Mouse (Mus musculus) limb, embryonic 14.5 days (tissue): ENCODE data around the gene Grap. TPM values are rescaled to one million over a fixed set of nuclear protein-coding genes. Genes with fewer than 3 reads are reported as not detected.

Experiments used
- ATAC-seq: fragments of 200-750 bp; cut with Nextera tagmentation; 2 replicates; pipeline ENCODE4 v1.8.0; 2017; ENCODE audit warnings: low read depth, moderate number of reproducible peaks, moderate TSS enrichment; ENCODE audit not compliant: low FRiP score
- DNase-seq: peaks from one replicate; pipeline ENCODE4 v3.0.0-alpha.2; 2015; ENCODE audit warnings: low spot score
- H3K27ac ChIP-seq: fragments of 300-500 bp; sonication (generic); replicated peaks from 2 replicates; pipeline ENCODE4 v1.5.1; 2014; ENCODE audit warnings: low read depth, mild to moderate bottlenecking, low read length, moderate library complexity, mixed read lengths
- H3K27me3 ChIP-seq: fragments of 300-500 bp; sonication (generic); 2 replicates; pipeline ENCODE4 v1.6.1; 2014; ENCODE audit warnings: low read length, mixed read lengths; ENCODE audit not compliant: control insufficient read depth, insufficient read depth
- H3K36me3 ChIP-seq: fragments of 300-500 bp; sonication (generic); 2 replicates; pipeline ENCODE4 v1.6.1; 2014; ENCODE audit warnings: mild to moderate bottlenecking, low read length, moderate library complexity, mixed read lengths; ENCODE audit not compliant: control insufficient read depth, insufficient read depth
- H3K4me1 ChIP-seq: fragments of 300-500 bp; sonication (generic); 2 replicates; pipeline ENCODE4 v1.6.1; 2014; ENCODE audit warnings: antibody characterized with exemption, low read length, mixed read lengths; ENCODE audit not compliant: control insufficient read depth, insufficient read depth
- H3K4me2 ChIP-seq: fragments of 300-500 bp; sonication (generic); replicated peaks from 2 replicates; pipeline ENCODE4 v1.6.1; 2014; ENCODE audit warnings: low read depth, mild to moderate bottlenecking, low read length, moderate library complexity; ENCODE audit not compliant: severe bottlenecking
- H3K4me3 ChIP-seq: fragments of 300-500 bp; sonication (generic); replicated peaks from 2 replicates; pipeline ENCODE4 v1.5.1; 2014; ENCODE audit warnings: low read length
- H3K9ac ChIP-seq: fragments of 300-500 bp; sonication (generic); 2 replicates; pipeline ENCODE4 v1.6.1; 2014; ENCODE audit warnings: mild to moderate bottlenecking, low read depth, low read length, moderate library complexity; ENCODE audit not compliant: severe bottlenecking
- H3K9me3 ChIP-seq: fragments of 300-500 bp; sonication (generic); 2 replicates; pipeline ENCODE4 v1.6.1; 2016; ENCODE audit warnings: low read length; ENCODE audit not compliant: control insufficient read depth
- POLR2A ChIP-seq: fragments of 200-500 bp; IDR thresholded peaks from 2 replicates; pipeline ENCODE4 v1.8.0; 2012; ENCODE audit warnings: inconsistent platforms, mild to moderate bottlenecking, moderate library complexity, borderline replicate concordance; ENCODE audit not compliant: insufficient read depth, insufficient read length; ENCODE audit errors: extremely low read depth
- WGBS: fragments of 180-500 bp; shearing (Covaris S2); extraction: QIAGEN DNeasy Blood & Tissue Kit; methylation state at CpG from one replicate; pipeline ENCODE4 v1.1.7; 2014; 5-methylcytosine and 5-hydroxymethylcytosine counted together
- polyA plus RNA-seq, 2 experiments: library from polyadenylated mRNA; depleted of rRNA in 1 of 2; stranded (reverse) in 1 of 2; unstranded in 1 of 2; fragments of >200 nt; fragmentation: Nextera tagmentation in 1 of 2; extraction: Ambion mirVana in 1 of 2; gene quantifications; 2 replicates each; pipeline versions ENCODE4 v1.2.1 to v1.2.3; 2012 to 2014

Grap gene
- polyA plus RNA-seq, 2 experiments: 4.7 to 5.6 TPM

GRCm38 (mm10) chr11:61677709-61678108 lies 24.6 kb downstream of the Grap start:
- Histone ChIP-seq H3K9ac (no peak overlapping the region), H3K4me3 (no peak overlapping the region), H3K4me2 (no peak overlapping the region), H3K36me3 (no peaks in the 10 kb centered on the region), H3K4me1 (peaks cover 19% of the 10 kb centered on the region), H3K27ac (no peak overlapping the region), H3K9me3 (no peaks in the 10 kb centered on the region), H3K27me3 (no peaks in the 10 kb centered on the region)
- TF ChIP-seq POLR2A: no peak
- ATAC-seq: no peak
- no peak for DNase-seq
- 87% methylated on average over 4 of the region's 4 CpGs for WGBS

DNA sequence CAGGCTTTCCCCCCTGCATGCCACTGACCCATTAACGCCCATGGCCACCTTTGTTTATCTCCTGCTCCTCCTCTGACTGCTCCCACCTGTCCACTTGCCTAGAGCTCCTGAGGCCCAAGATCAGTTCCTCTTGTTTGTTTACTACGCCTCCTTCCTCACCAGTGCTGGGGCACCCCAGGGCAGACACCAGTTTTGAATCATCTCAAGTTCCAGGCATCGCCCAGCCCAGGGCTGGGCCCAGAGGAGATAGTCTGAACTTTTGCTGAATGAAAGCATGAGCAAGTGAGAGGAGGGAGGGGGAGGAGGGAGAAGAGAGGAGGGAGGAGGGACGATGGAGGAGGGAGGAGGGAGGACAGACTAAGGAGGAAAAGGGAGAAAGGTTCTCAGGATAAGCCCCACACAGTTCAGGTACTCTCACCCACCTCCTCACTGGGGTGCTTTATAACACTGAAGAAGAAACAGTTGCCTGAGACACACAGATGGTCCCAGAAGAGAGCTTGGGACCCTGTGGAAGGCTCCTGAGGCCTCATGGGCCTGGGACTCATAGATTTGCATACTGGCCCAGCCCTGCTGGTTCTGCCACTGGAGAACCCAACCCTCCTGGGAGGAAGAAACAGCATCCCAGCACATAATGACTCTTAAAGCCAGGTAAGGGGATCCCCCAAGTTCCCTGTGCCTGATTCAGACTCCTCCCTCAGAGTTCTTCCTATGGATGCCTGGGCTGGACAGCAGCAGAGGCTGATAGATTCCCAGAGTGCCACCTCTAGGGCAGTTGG lies 26.2 kb downstream of the Grap start:
- H3K4me1 ChIP-seq: peaks cover 23% of the 10 kb centered on the region
- H3K4me3 ChIP-seq: no peak overlapping the region
- H3K36me3 ChIP-seq: no peaks in the 10 kb centered on the region
- H3K9ac ChIP-seq: no peak overlapping the region
- DNase-seq (no peak), ATAC-seq (no peak)
- H3K27me3 ChIP-seq: peaks cover 14% of the 10 kb centered on the region; the same call in 1 of the 2 replicates
- no peak overlapping the region for H3K4me2 ChIP-seq
- no peak overlapping the region for H3K27ac ChIP-seq
- 59% methylated on average over 4 of the region's 4 CpGs for WGBS
- TF ChIP-seq POLR2A: no peak
- H3K9me3 ChIP-seq: no peaks in the 10 kb centered on the region

- 1% methylated on average over 58 of the region's 76 CpGs for whole genome bisulfite sequencing
- peak; percentile 53; the same call in 1 of the 2 replicates for ATAC-seq
- Histone ChIP-seq H3K4me1 (peaks cover 7% of the 10 kb centered on the region; the same call in 1 of the 2 replicates), H3K27ac (no peak within 1 kb of the TSS), H3K9me3 (no peaks in the 10 kb centered on the region), H3K27me3 (peaks cover 26% of the 10 kb centered on the region), H3K9ac (peak within 1 kb of the TSS; percentile 38), H3K36me3 (no peaks in the 10 kb centered on the region), H3K4me2 (peak within 1 kb of the TSS; percentile 73), H3K4me3 (peak within 1 kb of the TSS; percentile 46)
- no peak for TF ChIP-seq POLR2A
- DNase-seq: no peak
These were observed 31.1 kb downstream of the Grap start, which contains the start of gene Fam83g for GRCm38 (mm10) chr11:61683907-61684731. Gene Fam83g (plus strand): TSS chr11:61684091.

DNA sequence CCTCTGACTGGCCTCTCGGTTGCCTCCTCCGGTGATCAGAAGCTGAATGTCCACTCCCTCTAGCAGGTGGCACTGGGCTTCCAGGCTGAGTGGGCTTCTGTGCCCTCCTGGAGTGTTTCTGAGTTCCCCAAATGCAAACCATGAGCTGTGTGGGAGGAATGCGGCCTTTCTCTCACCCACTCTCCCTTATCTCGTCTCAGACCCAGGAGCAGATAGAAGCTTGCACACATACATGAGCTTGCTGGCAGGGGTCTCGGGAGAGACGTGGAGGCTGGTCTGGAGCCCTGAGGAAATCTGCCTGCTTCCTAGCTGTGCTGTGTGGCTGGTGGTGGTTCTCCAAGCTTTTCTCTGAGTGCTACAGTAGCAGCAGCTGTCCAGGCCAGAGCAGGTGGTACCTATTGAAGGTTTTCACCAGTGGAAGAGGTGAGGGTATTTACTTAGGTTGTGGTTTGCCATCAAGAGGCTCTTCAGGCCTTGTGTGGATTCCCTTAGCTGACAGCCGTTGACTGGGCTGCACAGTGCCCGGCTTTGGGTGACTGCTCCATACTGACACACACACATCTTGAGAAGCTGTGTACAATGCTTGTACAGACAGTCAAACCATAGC lies 32.2 kb downstream of the Grap start:
- peak overlapping the region; percentile 46 for H3K4me3 ChIP-seq
- H3K27ac ChIP-seq: no peak overlapping the region
- ATAC-seq: no peak
- H3K4me1 ChIP-seq: peaks cover 7% of the 10 kb centered on the region; the same call in 1 of the 2 replicates
- no peak for TF ChIP-seq POLR2A
- H3K9ac ChIP-seq: no peak overlapping the region
- H3K4me2 ChIP-seq: peak overlapping the region; percentile 73
- no peaks in the 10 kb centered on the region for H3K36me3 ChIP-seq
- 62% methylated on average over 8 of the region's 8 CpGs for WGBS
- H3K9me3 ChIP-seq: no peaks in the 10 kb centered on the region
- DNase-seq: no peak
- H3K27me3 ChIP-seq: peaks cover 26% of the 10 kb centered on the region

DNA sequence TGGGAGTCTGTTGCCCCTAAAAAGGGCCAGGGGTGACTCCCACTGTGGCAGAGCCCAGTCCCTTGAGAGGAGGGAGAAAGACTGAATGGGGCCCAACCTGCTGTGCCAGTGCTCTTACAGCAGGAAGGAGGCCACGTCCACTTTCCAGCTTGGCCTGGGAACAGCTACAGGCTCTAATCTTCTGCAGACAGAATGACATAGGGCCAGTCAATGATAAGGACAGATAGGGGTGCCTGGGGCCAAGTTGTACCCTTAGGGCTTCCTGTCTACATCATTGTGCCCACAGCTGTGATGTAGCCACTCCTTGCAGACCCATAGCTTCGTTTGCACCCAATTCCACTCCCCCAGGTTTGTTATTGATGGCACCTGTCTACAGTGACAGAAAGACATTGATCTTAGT lies 33.1 kb downstream of the Grap start:
- no peak for TF ChIP-seq POLR2A
- Histone ChIP-seq H3K4me2 (no peak overlapping the region), H3K9me3 (no peaks in the 10 kb centered on the region), H3K36me3 (no peaks in the 10 kb centered on the region), H3K4me3 (no peak overlapping the region), H3K9ac (no peak overlapping the region), H3K4me1 (peaks cover 7% of the 10 kb centered on the region; the same call in 1 of the 2 replicates), H3K27me3 (peaks cover 26% of the 10 kb centered on the region), H3K27ac (no peak overlapping the region)
- ATAC-seq (no peak), DNase-seq (no peak)
- WGBS: 45% methylated on average over 2 of the region's 2 CpGs
